Mouse (Mus musculus) monocyte, adult 5-6 weeks (primary cell): ENCODE data around the gene Gzma. TPM values are rescaled to one million over a fixed set of nuclear protein-coding genes. Genes with fewer than 3 reads are reported as not detected.

ENCODE experiments used
- ATAC-seq: fragments of 153-309, 156-312 bp; replicated peaks from 2 replicates; pipeline ENCODE4 v1.8.0; 2017; ENCODE audit warnings: mild to moderate bottlenecking; ENCODE audit not compliant: low TSS enrichment, insufficient number of reproducible peaks, severe bottlenecking, poor library complexity, low FRiP score
- total RNA-seq: library from RNA; stranded (forward); fragments of 200-1000, 200-491, 200-594 nt; gene quantifications from 3 replicates; pipeline ENCODE4 v1.2.3, GENCODE M21; 2017

Gzma gene
- 4,041 to 9,842 TPM (median 4,610 TPM) in 3 replicates for total RNA-seq

- no peak for ATAC-seq
These were observed at the start of gene Gzma for GRCm38 (mm10) chr13:113100879-113101278. Gene Gzma (minus strand): TSS chr13:113100981.

GRCm38 (mm10) chr13:113139597-113139996, 38.8 kb upstream of the Gzma start:
- ATAC-seq = no peak

- ATAC-seq = no peak
These were observed 29.2 kb upstream of the Gzma start for GRCm38 (mm10) chr13:113129974-113130373.

GRCm38 (mm10) chr13:113121326-113121725, 20.5 kb upstream of the Gzma start:
- ATAC-seq = no peak

DNA sequence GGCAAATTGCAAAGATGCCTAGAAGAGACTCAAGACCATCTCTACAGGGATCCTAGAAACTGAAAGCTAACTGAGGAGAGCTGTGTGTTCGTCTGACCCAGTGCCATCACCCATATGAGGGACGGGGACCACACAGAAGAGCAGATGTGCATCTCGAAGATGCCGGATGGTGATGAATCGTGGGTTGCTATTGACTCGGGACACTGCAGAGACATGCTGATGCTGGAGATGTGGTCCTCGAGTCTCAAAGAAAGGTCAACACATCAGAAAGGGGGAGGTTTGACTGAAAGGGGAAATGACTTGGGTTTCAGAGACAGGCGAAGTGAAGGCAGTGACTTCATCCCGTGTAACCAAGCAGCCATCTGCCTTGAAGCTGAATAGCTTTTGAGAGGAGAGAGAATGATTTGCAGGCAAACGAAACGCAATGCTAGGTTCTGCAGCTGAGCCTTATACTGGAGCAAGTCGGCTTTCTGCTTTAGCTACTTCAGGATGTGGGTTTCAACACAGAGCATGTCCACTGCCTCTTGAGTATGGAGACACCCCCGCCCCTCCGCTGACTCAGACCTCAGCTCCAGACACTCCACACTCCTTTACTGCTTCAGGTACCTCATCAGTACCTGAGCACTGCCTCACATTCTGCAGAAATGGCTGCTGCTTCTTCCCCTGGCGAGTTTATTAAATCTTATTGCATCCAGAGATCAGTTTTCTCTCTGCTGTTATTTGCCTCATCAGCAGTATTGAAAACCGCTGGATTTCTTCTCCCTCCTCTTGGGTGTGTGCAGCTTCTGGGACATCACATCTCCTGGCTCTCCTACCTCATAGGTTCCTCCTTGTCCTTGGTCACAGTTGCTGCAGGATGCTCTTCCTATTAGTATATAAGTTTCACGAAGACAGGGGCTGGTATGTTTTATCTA, 19.8 kb upstream of the Gzma start:
- peak; percentile 61; the same call in 1 of the 2 replicates for ATAC-seq

- no peak for ATAC-seq
These were observed 18.2 kb upstream of the Gzma start for GRCm38 (mm10) chr13:113118977-113119376.

GRCm38 (mm10) chr13:113104759-113105158, 4.0 kb upstream of the Gzma start:
- peak; percentile 35; the same call in 1 of the 2 replicates for ATAC-seq

- 0 out of 2 replicates have a peak, but pooled peaks have one; percentile 53 for ATAC-seq
These were observed 1.0 kb upstream of the Gzma start for GRCm38 (mm10) chr13:113101804-113102203.

GRCm38 (mm10) chr13:113098406-113098805, 2.4 kb downstream of the Gzma start:
- no peak for ATAC-seq

DNA sequence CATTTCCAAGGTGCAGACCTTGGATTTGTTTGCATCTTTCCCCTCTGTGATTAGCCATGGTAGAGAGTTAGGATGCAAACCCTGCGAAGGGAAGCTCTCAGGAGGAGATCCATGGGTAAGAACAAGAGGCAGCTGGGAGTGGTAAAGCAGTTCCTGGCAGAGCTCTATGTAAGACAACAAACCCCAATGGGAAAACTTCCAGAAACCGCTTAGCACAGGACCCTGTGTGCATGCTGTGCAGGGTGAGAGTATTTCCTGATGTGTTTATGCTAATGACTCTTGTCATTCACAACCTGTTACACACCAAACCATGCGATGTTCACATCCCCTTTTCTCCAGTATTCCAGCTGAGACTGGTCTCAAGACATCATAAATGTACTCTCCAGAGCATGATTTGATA, 3.8 kb downstream of the Gzma start:
- ATAC-seq = no peak

DNA sequence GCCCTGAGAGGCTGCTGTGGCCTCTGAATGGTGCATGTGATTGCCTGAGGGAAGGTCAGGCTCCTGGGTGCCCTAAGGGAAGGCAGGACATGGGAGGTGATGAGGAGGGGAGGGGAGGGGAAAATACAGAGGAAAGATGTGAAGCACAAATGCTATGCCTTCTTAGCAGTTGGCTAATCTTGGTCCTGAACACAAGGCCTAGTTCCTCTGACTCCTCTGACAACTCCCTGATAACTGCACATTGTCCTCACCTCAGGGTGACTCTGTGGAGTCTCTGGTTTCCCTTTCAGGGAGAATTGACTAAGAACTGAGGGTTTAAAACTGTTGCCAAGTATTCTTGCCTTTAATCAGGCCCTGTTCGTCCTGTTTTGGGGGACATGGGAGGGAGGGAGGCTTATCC, 6.2 kb downstream of the Gzma start:
- no peak for ATAC-seq

GRCm38 (mm10) chr13:113090489-113090888, 10.3 kb downstream of the Gzma start:
- peak; percentile 51 for ATAC-seq

DNA sequence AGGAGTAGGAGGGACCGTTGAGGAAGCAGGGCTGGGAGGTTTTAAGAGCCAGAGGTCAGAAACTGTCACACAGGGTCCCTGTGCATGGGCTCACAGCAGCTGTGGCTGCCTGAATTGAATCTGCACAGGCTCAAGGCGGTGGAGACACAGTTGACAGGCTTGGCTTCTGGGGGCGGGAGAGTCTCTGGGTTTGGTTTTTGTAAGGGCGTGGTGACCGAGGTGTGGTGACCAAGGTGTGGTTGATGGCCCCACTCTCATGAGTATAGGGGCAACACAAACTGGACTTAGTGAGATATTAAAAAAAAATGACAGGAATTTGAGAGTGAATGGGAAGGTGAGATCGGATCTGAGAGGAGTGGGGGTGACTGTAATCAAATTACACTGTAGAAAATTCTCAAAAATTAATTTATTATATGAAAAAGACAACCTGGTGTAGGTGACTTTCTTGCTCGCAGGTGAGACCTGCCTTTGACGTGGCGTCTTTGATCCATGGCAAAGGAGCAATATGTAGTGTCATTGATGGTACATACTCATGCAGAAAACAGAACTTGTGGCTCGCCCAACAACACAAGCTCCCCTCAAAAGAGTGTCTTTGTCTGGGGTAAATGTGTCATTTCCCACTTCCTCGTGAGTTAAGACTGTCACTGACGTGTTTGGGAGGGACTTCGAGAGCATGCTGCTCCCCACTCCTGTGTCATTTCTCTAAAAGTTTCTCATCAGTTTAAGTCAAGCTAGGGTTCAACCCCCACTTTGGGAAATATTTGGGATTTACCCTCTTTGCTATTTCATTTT, 13.4 kb downstream of the Gzma start:
- ATAC-seq = peak; percentile 65

DNA sequence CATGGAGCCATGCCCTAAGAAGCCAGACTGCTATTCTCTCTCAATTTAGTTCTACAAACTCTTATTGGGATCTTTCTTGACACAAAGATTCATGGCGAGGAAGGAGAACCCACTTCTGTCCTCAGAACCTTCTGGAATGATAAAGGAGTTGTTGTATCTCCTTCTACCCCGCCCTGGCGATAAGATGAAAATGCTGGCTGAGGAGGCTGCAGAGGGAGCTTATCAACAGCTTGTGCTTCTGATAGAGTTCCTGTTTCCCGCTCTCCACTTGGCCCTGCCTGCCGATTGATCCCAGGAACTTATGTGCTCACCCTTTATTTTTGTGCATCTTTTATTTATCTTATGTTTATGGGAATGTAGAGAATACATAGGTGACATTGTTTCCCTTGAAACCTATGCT, 16.0 kb downstream of the Gzma start:
- ATAC-seq = no peak

- ATAC-seq = no peak
These were observed 18.7 kb downstream of the Gzma start for GRCm38 (mm10) chr13:113082101-113082500.

- no peak for ATAC-seq
These were observed 21.8 kb downstream of the Gzma start for GRCm38 (mm10) chr13:113079021-113079420.

- no peak for ATAC-seq
These were observed 36.2 kb downstream of the Gzma start for GRCm38 (mm10) chr13:113064542-113064941.

DNA sequence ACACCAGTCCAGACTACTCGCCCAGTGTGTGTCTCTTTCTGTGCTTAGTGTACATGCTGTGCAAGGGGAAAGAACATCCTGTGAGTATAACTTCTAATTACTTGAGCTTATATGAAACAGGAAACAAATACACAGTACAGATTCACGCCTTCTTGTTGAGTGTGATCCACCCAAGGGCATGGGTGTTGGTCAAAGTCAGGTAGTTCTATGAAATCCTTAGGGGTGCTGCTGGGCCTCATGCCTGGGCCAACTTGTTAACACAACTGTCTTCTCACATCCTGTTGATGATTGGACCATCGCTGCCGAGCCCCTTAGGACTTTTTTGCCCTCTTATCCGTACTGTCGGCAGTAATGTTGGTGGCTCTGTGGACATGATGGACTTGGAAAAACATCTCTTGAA, 39.0 kb downstream of the Gzma start:
- ATAC-seq = peak; percentile 82

- no peak for ATAC-seq
These were observed 45.0 kb downstream of the Gzma start for GRCm38 (mm10) chr13:113055826-113056225.

- ATAC-seq = no peak
These were observed 46.6 kb downstream of the Gzma start for GRCm38 (mm10) chr13:113054230-113054629.
